Mouse (Mus musculus) stomach, postnatal 0 days (tissue): ENCODE results near the gene Rasl12. TPM values are rescaled to one million over a fixed set of nuclear protein-coding genes. Genes with fewer than 3 reads are reported as not detected.

Experiments used
- ATAC-seq: fragments of 200-750 bp; cut with Nextera tagmentation; 2 replicates; pipeline ENCODE4 v1.8.0; 2017; ENCODE audit not compliant: low FRiP score, low TSS enrichment
- DNase-seq: peaks from one replicate; pipeline ENCODE4 v3.0.0-alpha.2; 2016; ENCODE audit warnings: low spot score
- H3K27ac ChIP-seq: fragments of 300-500 bp; sonication (generic); replicated peaks from 2 replicates; pipeline ENCODE4 v1.5.1; 2014; ENCODE audit warnings: mild to moderate bottlenecking, control low read depth
- H3K27me3 ChIP-seq: fragments of 300-500 bp; sonication (generic); 2 replicates; pipeline ENCODE4 v1.6.1; 2014; ENCODE audit warnings: low read length; ENCODE audit not compliant: control insufficient read depth, insufficient read depth
- H3K36me3 ChIP-seq: fragments of 300-500 bp; sonication (generic); 2 replicates; pipeline ENCODE4 v1.6.1; 2014; ENCODE audit warnings: low read length, mixed read lengths; ENCODE audit not compliant: control insufficient read depth, insufficient read depth
- H3K4me1 ChIP-seq: fragments of 300-500 bp; sonication (generic); replicated peaks from 2 replicates; pipeline ENCODE4 v1.6.1; 2014; ENCODE audit warnings: antibody characterized with exemption; ENCODE audit not compliant: control insufficient read depth, insufficient read depth
- H3K4me2 ChIP-seq: fragments of 300-500 bp; sonication (generic); replicated peaks from 2 replicates; pipeline ENCODE4 v1.6.1; 2014; ENCODE audit warnings: low read depth, mild to moderate bottlenecking, control low read depth, moderate library complexity
- H3K4me3 ChIP-seq: fragments of 300-500 bp; sonication (generic); 2 replicates; pipeline ENCODE4 v1.5.1; 2014; ENCODE audit warnings: low read depth, low read length, control low read depth
- H3K9ac ChIP-seq: fragments of 300-500 bp; sonication (generic); 2 replicates; pipeline ENCODE4 v1.6.1; 2014; ENCODE audit warnings: mild to moderate bottlenecking, low read length, control low read depth, mixed read lengths
- H3K9me3 ChIP-seq: fragments of 300-500 bp; sonication (generic); 2 replicates; pipeline ENCODE4 v1.6.1; 2016; ENCODE audit warnings: low read length; ENCODE audit not compliant: control insufficient read depth
- CTCF ChIP-seq: IDR thresholded peaks from 2 replicates; pipeline ENCODE4 v1.5.1; 2016; ENCODE audit warnings: antibody characterized with exemption, low read depth, mild to moderate bottlenecking, moderate library complexity
- EP300 ChIP-seq: optimal IDR thresholded peaks from 2 replicates; pipeline ENCODE3; 2016; ENCODE audit warnings: antibody characterized with exemption
- WGBS: fragments of 180-500 bp; shearing (Covaris S2); extraction: QIAGEN DNeasy Blood & Tissue Kit; methylation state at CpG from one replicate; pipeline ENCODE4 v1.1.7; 2014; 5-methylcytosine and 5-hydroxymethylcytosine counted together
- polyA plus RNA-seq: library from polyadenylated mRNA; unstranded; fragments of >200 nt; fragmentation: Nextera tagmentation; extraction: Ambion mirVana; gene quantifications from 2 replicates; pipeline ENCODE4 v1.2.1, GENCODE M21; 2015

The Rasl12 gene
- polyA plus RNA-seq, 1 experiment from 2014 or later = 3.7 TPM

GRCm38 (mm10) chr9:65410378-65410777 lies 12.1 kb downstream of the Rasl12 start:
- H3K4me2 ChIP-seq = no peak overlapping the region
- no peak overlapping the region for H3K9ac ChIP-seq
- no peak overlapping the region for H3K27ac ChIP-seq
- TF ChIP-seq CTCF = no peak
- TF ChIP-seq EP300 = no peak
- no peaks in the 10 kb centered on the region for H3K9me3 ChIP-seq
- DNase-seq (no peak), ATAC-seq (no peak)
- WGBS = 87% methylated on average over 8 of the region's 8 CpGs
- no peaks in the 10 kb centered on the region for H3K36me3 ChIP-seq
- H3K4me3 ChIP-seq = no peak overlapping the region
- no peaks in the 10 kb centered on the region for H3K4me1 ChIP-seq
- H3K27me3 ChIP-seq = no peaks in the 10 kb centered on the region

- Histone ChIP-seq H3K4me2 (no peak overlapping the region), H3K36me3 (no peaks in the 10 kb centered on the region), H3K9me3 (no peaks in the 10 kb centered on the region), H3K4me1 (no peaks in the 10 kb centered on the region), H3K27ac (no peak overlapping the region), H3K4me3 (no peak overlapping the region), H3K27me3 (no peaks in the 10 kb centered on the region), H3K9ac (no peak overlapping the region)
- DNase-seq (no peak), ATAC-seq (no peak)
- no peak for TF ChIP-seq CTCF
- TF ChIP-seq EP300 = no peak
- 54% methylated on average over 3 of the region's 3 CpGs for WGBS
Observed at GRCm38 (mm10) chr9:65411326-65411725, 13.0 kb downstream of the Rasl12 start.

- DNase-seq (no peak), ATAC-seq (no peak)
- TF ChIP-seq CTCF (peak; percentile 61), EP300 (no peak)
- 43% methylated on average over 3 of the region's 3 CpGs for WGBS
- Histone ChIP-seq H3K4me2 (no peak overlapping the region), H3K4me3 (no peak overlapping the region), H3K27ac (no peak overlapping the region), H3K9me3 (no peaks in the 10 kb centered on the region), H3K9ac (no peak overlapping the region), H3K27me3 (no peaks in the 10 kb centered on the region), H3K36me3 (no peaks in the 10 kb centered on the region), H3K4me1 (no peaks in the 10 kb centered on the region)
Observed at GRCm38 (mm10) chr9:65417738-65418137, 19.4 kb downstream of the Rasl12 start.

GRCm38 (mm10) chr9:65419633-65420032 lies 21.3 kb downstream of the Rasl12 start:
- TF ChIP-seq EP300 = no peak
- TF ChIP-seq CTCF = peak; percentile 28; the same call in 1 of the 2 replicates
- H3K4me2 ChIP-seq = no peak overlapping the region
- H3K4me1 ChIP-seq = no peaks in the 10 kb centered on the region
- ATAC-seq (no peak), DNase-seq (no peak)
- H3K36me3 ChIP-seq = no peaks in the 10 kb centered on the region
- H3K9ac ChIP-seq = no peak overlapping the region
- no peak overlapping the region for H3K27ac ChIP-seq
- H3K9me3 ChIP-seq = no peaks in the 10 kb centered on the region
- no peak overlapping the region for H3K4me3 ChIP-seq
- 64% methylated on average over 3 of the region's 3 CpGs for WGBS
- H3K27me3 ChIP-seq = no peaks in the 10 kb centered on the region

- Histone ChIP-seq H3K4me2 (no peak within 1 kb of the TSS), H3K27me3 (no peaks in the 10 kb centered on the region), H3K9me3 (no peaks in the 10 kb centered on the region), H3K4me3 (no peak within 1 kb of the TSS), H3K4me1 (no peaks in the 10 kb centered on the region), H3K36me3 (no peaks in the 10 kb centered on the region), H3K9ac (no peak within 1 kb of the TSS), H3K27ac (no peak within 1 kb of the TSS)
- TF ChIP-seq CTCF = no peak
- TF ChIP-seq EP300 = no peak
- DNase-seq (no peak), ATAC-seq (no peak)
- WGBS = 78% methylated on average over 11 of the region's 11 CpGs
Observed at GRCm38 (mm10) chr9:65422760-65423501, 24.6 kb downstream of the Rasl12 start, which contains the start of gene Slc51b. Gene Slc51b, minus strand, starts transcription at chr9:65422955.

GRCm38 (mm10) chr9:65424393-65424792 lies 26.1 kb downstream of the Rasl12 start:
- Histone ChIP-seq H3K9ac (no peak overlapping the region), H3K36me3 (no peaks in the 10 kb centered on the region), H3K27me3 (no peaks in the 10 kb centered on the region), H3K9me3 (no peaks in the 10 kb centered on the region), H3K27ac (no peak overlapping the region), H3K4me2 (no peak overlapping the region), H3K4me3 (no peak overlapping the region), H3K4me1 (no peaks in the 10 kb centered on the region)
- TF ChIP-seq CTCF (no peak), EP300 (no peak)
- WGBS = 28% methylated on average over 3 of the region's 3 CpGs
- DNase-seq = no peak
- ATAC-seq = peak; percentile 72
